Mouse (Mus musculus) heart, adult 8-10 months (tissue): ENCODE data around the gene Zdhhc14. TPM values are rescaled to one million over a fixed set of nuclear protein-coding genes. Genes with fewer than 3 reads are reported as not detected.

Source experiments
- DNase-seq: peaks from one replicate; pipeline ENCODE4 v3.0.0; 2022; ENCODE audit warnings: low spot score
- total RNA-seq, 4 experiments: library from RNA; stranded (reverse); gene quantifications; 2 replicates each; pipeline ENCODE4 v1.2.4; 2022

Zdhhc14 gene
- total RNA-seq, 4 experiments from 2014 or later: 4.4 to 5.6 (median 5.0) TPM

GRCm38 (mm10) chr17:5770265-5771249, 278.2 kb downstream of the Zdhhc14 start:
- peak; percentile 16 for DNase-seq

GRCm38 (mm10) chr17:5780213-5780975, 288.0 kb downstream of the Zdhhc14 start:
- DNase-seq: no peak

GRCm38 (mm10) chr17:5785238-5785637, 292.9 kb downstream of the Zdhhc14 start:
- no peak for DNase-seq

- no peak for DNase-seq
These were observed 299.9 kb downstream of the Zdhhc14 start for GRCm38 (mm10) chr17:5792164-5792791.

- no peak for DNase-seq
These were observed 301.2 kb downstream of the Zdhhc14 start for GRCm38 (mm10) chr17:5793593-5793992.

GRCm38 (mm10) chr17:5794276-5794675, 301.9 kb downstream of the Zdhhc14 start:
- DNase-seq: peak; percentile 42

- no peak for DNase-seq
These were observed 303.0 kb downstream of the Zdhhc14 start for GRCm38 (mm10) chr17:5795369-5795768.

- peak; percentile 83 for DNase-seq
These were observed 303.5 kb downstream of the Zdhhc14 start for GRCm38 (mm10) chr17:5795878-5796277.

GRCm38 (mm10) chr17:5797124-5797760, 304.9 kb downstream of the Zdhhc14 start:
- no peak for DNase-seq

- DNase-seq: no peak
These were observed 306.0 kb downstream of the Zdhhc14 start for GRCm38 (mm10) chr17:5798221-5798801.

- DNase-seq: no peak
These were observed 306.5 kb downstream of the Zdhhc14 start for GRCm38 (mm10) chr17:5798900-5799299.

GRCm38 (mm10) chr17:5799396-5800021, 307.2 kb downstream of the Zdhhc14 start:
- no peak for DNase-seq

- no peak for DNase-seq
These were observed 307.9 kb downstream of the Zdhhc14 start for GRCm38 (mm10) chr17:5800254-5800653.

- no peak for DNase-seq
These were observed 308.6 kb downstream of the Zdhhc14 start for GRCm38 (mm10) chr17:5800824-5801560.

GRCm38 (mm10) chr17:5801761-5802655, 309.7 kb downstream of the Zdhhc14 start:
- DNase-seq: no peak

GRCm38 (mm10) chr17:5802656-5802955, 310.2 kb downstream of the Zdhhc14 start:
- DNase-seq: no peak
